Comparison of ENCODE assay signal across 22 mouse cellular contexts in genomic region chr4:154708811-154709210, GRCm38 (mm10). TPM values are rescaled to one million over a fixed set of nuclear protein-coding genes. Genes with fewer than 3 reads are reported as not detected.
DNase-seq lines count a peak whose midpoint lies in the region; ATAC-seq and TF ChIP-seq lines count a peak whose summit lies in the region.
"Had no signal": no experiment of that assay in that cellular context is flagged by ENCODE, and none has a peak within 500 bp of the region (broad histone marks: within the 10 kb centered on the region; RNA-seq: fewer than 3 reads in every experiment).

No protein-coding gene starts in this region.

- 0 out of 2 replicates have a peak, but pooled peaks cover 9% of the 10 kb centered on the region for H3K4me1 ChIP-seq in kidney, adult 2 months (ENCODE audit: control insufficient read depth, insufficient read depth, low read length)
- H3K4me1 ChIP-seq in limb, embryonic 10.5 days: peaks cover 89% of the 10 kb centered on the region
- peaks cover 88% of the 10 kb centered on the region for H3K4me1 ChIP-seq in limb, embryonic 12.5 days (replicated peaks)
- H3K4me1 ChIP-seq: forebrain, embryonic 15.5 days; hindbrain, embryonic 15.5 days had no signal

- H3K27me3 ChIP-seq in kidney, adult 2 months (replicated peaks; ENCODE audit: control insufficient read depth, insufficient read depth, low read length): no peaks in the 10 kb centered on the region
- no peaks in the 10 kb centered on the region for H3K27me3 ChIP-seq in limb, embryonic 10.5 days (ENCODE audit: low read depth, poor library complexity, severe bottlenecking)
- H3K27me3 ChIP-seq in limb, embryonic 12.5 days: peaks cover 4% of the 10 kb centered on the region; the same call in 1 of the 2 replicates
- H3K27me3 ChIP-seq: embryonic facial prominence, embryonic 12.5 days; forebrain, embryonic 15.5 days; hindbrain, embryonic 15.5 days had no signal

- peak; percentile 77 for DNase-seq in heart, adult 11 months
- no peak for DNase-seq in heart, adult 8-10 months (ENCODE audit: low spot score)
- peak; percentile 1 for DNase-seq in kidney, adult 18-20 months
- no peak for DNase-seq in kidney, adult 2 months
- DNase-seq in limb, embryonic 10.5 days (ENCODE audit: low spot score): peak; percentile 40
- no peak for DNase-seq in adrenal gland, adult 2 months
- DNase-seq: adrenal gland, adult 8-10 months; adrenal gland, postnatal 36 days; cerebellum, adult 2 months; cerebellum, postnatal 14 days; embryo, embryonic 11 days; heart, postnatal 10 days; kidney, adult 11 months had no signal

- ATAC-seq in limb, embryonic 12.5 days (ENCODE audit: insufficient number of reproducible peaks, insufficient read depth, low FRiP score, low TSS enrichment, low read depth): no peak
- ATAC-seq: forebrain, embryonic 15.5 days had no signal

- H3K27ac ChIP-seq in kidney, adult 2 months (ENCODE audit: insufficient read depth, low read depth, low read length): no peak overlapping the region
- H3K27ac ChIP-seq in limb, embryonic 10.5 days: peak overlapping the region; percentile 95
- H3K27ac ChIP-seq in limb, embryonic 12.5 days: peak overlapping the region; percentile 93
- H3K27ac ChIP-seq: forebrain, embryonic 15.5 days; hindbrain, embryonic 15.5 days had no signal

- no peak overlapping the region for H3K4me3 ChIP-seq in kidney, adult 2 months (ENCODE audit: insufficient read depth, low read depth, low read length)
- no peak overlapping the region for H3K4me3 ChIP-seq in limb, embryonic 10.5 days
- no peak overlapping the region for H3K4me3 ChIP-seq in limb, embryonic 12.5 days (replicated peaks)
- H3K4me3 ChIP-seq: embryonic facial prominence, embryonic 12.5 days; forebrain, embryonic 15.5 days; hindbrain, embryonic 15.5 days had no signal

- no peak overlapping the region for H3K4me2 ChIP-seq in limb, embryonic 12.5 days
- H3K4me2 ChIP-seq: embryonic facial prominence, embryonic 12.5 days; forebrain, embryonic 15.5 days; hindbrain, embryonic 15.5 days had no signal

- TF ChIP-seq POLR2A in kidney, adult 2 months (IDR thresholded peaks at IDR 0.05; ENCODE audit: low read depth, low read length): no peak

- no peak for TF ChIP-seq CTCF in kidney, adult 2 months (conservative IDR thresholded peaks at IDR 0.05; ENCODE audit: insufficient read depth, insufficient read length, low read depth, low read length)

- H3K9ac ChIP-seq in limb, embryonic 12.5 days (replicated peaks): peak overlapping the region; percentile 27; the same call in 1 of the 2 replicates
- H3K9ac ChIP-seq: forebrain, embryonic 15.5 days; hindbrain, embryonic 15.5 days had no signal

- WGBS in kidney, adult 2 months: 61% methylated on average over 2 of the region's 2 CpGs
- 74% methylated on average over 2 of the region's 2 CpGs for WGBS in limb, embryonic 10.5 days
- WGBS in limb, embryonic 12.5 days: 38% methylated on average over 2 of the region's 2 CpGs

- no peaks in the 10 kb centered on the region for H3K9me3 ChIP-seq in limb, embryonic 10.5 days (replicated peaks)
- H3K9me3 ChIP-seq in limb, embryonic 12.5 days: no peaks in the 10 kb centered on the region
- H3K9me3 ChIP-seq: embryonic facial prominence, embryonic 12.5 days; forebrain, embryonic 15.5 days; hindbrain, embryonic 15.5 days had no signal

- H3K36me3 ChIP-seq in kidney, adult 2 months (ENCODE audit: control insufficient read depth, insufficient read depth, low read length): no peaks in the 10 kb centered on the region
- no peaks in the 10 kb centered on the region for H3K36me3 ChIP-seq in limb, embryonic 10.5 days
- H3K36me3 ChIP-seq in limb, embryonic 12.5 days: no peaks in the 10 kb centered on the region
- H3K36me3 ChIP-seq: embryonic facial prominence, embryonic 12.5 days; forebrain, embryonic 15.5 days; hindbrain, embryonic 15.5 days had no signal

RNA-seq across cellular contexts. Expression of gene Actrt2, which starts 41.1 kb away (rescaled TPM):
- total RNA-seq in heart, adult 8-10 months (2022): not detected
- polyA plus RNA-seq in kidney, adult 2 months (2012; rRNA removed): 0.05 and 0.06 TPM in 2 replicates
- not detected in 2 replicates for polyA plus RNA-seq in limb, embryonic 10.5 days (2016; fragmentation: Nextera tagmentation; extraction: Ambion mirVana)
- not detected in 2 replicates for polyA plus RNA-seq in limb, embryonic 12.5 days (2016; fragmentation: Nextera tagmentation; extraction: Ambion mirVana)
- not detected for total RNA-seq in adrenal gland, adult 2 months (2021)
- not detected in 2 replicates for polyA plus RNA-seq in adrenal gland, adult 2 months (2012; rRNA removed)
- total RNA-seq: adrenal gland, adult 8-10 months; adrenal gland, postnatal 36 days; common myeloid progenitor, adult 5-6 weeks; ES-E14; gastrocnemius, adult 8-10 months; heart, postnatal 10 days; hematopoietic stem cell, adult 5-6 weeks had no signal
- polyA plus RNA-seq: cerebellum, adult 2 months; embryonic facial prominence, embryonic 12.5 days; forebrain, embryonic 15.5 days; heart, embryonic 14.5 days; hindbrain, embryonic 15.5 days had no signal

Comparison
In these comparisons a context has a peak if more than half of its experiments do, and no peak if none do; other contexts are left out.
1. DNase-seq: peak in heart, adult 11 months (single experiment), kidney, adult 18-20 months (single experiment) and limb, embryonic 10.5 days (single experiment); none in heart, adult 8-10 months (single experiment), kidney, adult 2 months (single experiment) and adrenal gland, adult 2 months (single experiment).